8 mouse cellular contexts compared by ENCODE assay signal in genomic region chr7:4972321-4973047, GRCm38 (mm10). TPM values are rescaled to one million over a fixed set of nuclear protein-coding genes. Genes with fewer than 3 reads are reported as not detected.
A peak's percentile ranks its signal among the peaks of the same experiment; 100 is the strongest.
DNase-seq lines count a peak whose midpoint lies in the region; ATAC-seq and TF ChIP-seq lines count a peak whose summit lies in the region.
"Had no signal": no experiment of that assay in that cellular context is flagged by ENCODE, and none has a peak within 500 bp of the region (broad histone marks: within the 10 kb centered on the region; RNA-seq: fewer than 3 reads in every experiment).

No protein-coding gene starts in this region.

- TF ChIP-seq CTCF in cerebellum, adult 2 months (IDR thresholded peaks at IDR 0.05; ENCODE audit: borderline replicate concordance, insufficient read depth, low read depth, low read length), result no peak

- no peaks in the 10 kb centered on the region for H3K9me3 ChIP-seq in embryonic facial prominence, embryonic 15.5 days (replicated peaks)

- no peak overlapping the region for H3K4me3 ChIP-seq in embryonic facial prominence, embryonic 15.5 days (replicated peaks)
- no peak overlapping the region for H3K4me3 ChIP-seq in cerebellum, adult 2 months (replicated peaks; ENCODE audit: insufficient read depth, low read depth, low read length)

- no peaks in the 10 kb centered on the region for H3K27me3 ChIP-seq in embryonic facial prominence, embryonic 15.5 days
- no peaks in the 10 kb centered on the region for H3K27me3 ChIP-seq in cerebellum, adult 2 months (ENCODE audit: control insufficient read depth, insufficient read depth, low read length)

- no peaks in the 10 kb centered on the region for H3K36me3 ChIP-seq in embryonic facial prominence, embryonic 15.5 days

- no peak for TF ChIP-seq POLR2A in cerebellum, adult 2 months (IDR thresholded peaks at IDR 0.05; ENCODE audit: borderline replicate concordance, insufficient read depth, low read length)

- no peak overlapping the region for H3K27ac ChIP-seq in embryonic facial prominence, embryonic 15.5 days (replicated peaks)
- no peak overlapping the region for H3K27ac ChIP-seq in cerebellum, adult 2 months (ENCODE audit: insufficient read depth, low read length)

- H3K9ac ChIP-seq in embryonic facial prominence, embryonic 15.5 days, result no peak overlapping the region

- 65% methylated on average over 18 of the region's 18 CpGs for WGBS in embryonic facial prominence, embryonic 15.5 days
- 69% methylated on average over 18 of the region's 18 CpGs for WGBS in cerebellum, adult 2 months

- peak; percentile 61; the same call in 1 of the 2 replicates for ATAC-seq in embryonic facial prominence, embryonic 15.5 days (ENCODE audit: insufficient number of reproducible peaks, low FRiP score, low TSS enrichment, low read depth)

- no peaks in the 10 kb centered on the region for H3K4me1 ChIP-seq in embryonic facial prominence, embryonic 15.5 days
- no peaks in the 10 kb centered on the region for H3K4me1 ChIP-seq in cerebellum, adult 2 months (ENCODE audit: control insufficient read depth, insufficient read depth, low read length)

- peak; percentile 18 to 53 for DNase-seq in urinary bladder, postnatal 36 days (ENCODE audit: low spot score in 2 of 2)
- no peak for DNase-seq in urinary bladder, postnatal 4 days (ENCODE audit: low spot score in 2 of 2)
- peak; percentile 83 to 86 for DNase-seq in heart, postnatal 10 days
- no peak for DNase-seq in natural killer cell, adult 2 months (ENCODE audit: low spot score in 2 of 2)
- no peak for DNase-seq in cerebellum, adult 2 months
- no peak for DNase-seq in frontal cortex, postnatal 36 days (ENCODE audit: low spot score in 2 of 2)

- H3K4me2 ChIP-seq in embryonic facial prominence, embryonic 15.5 days (replicated peaks), result no peak overlapping the region

- intact Hi-C loops in heart, postnatal 10 days (cut with DNase I), result no loop called here

RNA-seq across cellular contexts. Expression of gene Sbk3, which starts 1.5 kb away (rescaled TPM):
- polyA plus RNA-seq in embryonic facial prominence, embryonic 15.5 days (2015; fragmentation: Nextera tagmentation; extraction: Ambion mirVana), result 0.05 and 0.25 TPM in 2 replicates
- 10 to 100 TPM; 11.9 to 22.0 TPM for total RNA-seq in heart, postnatal 10 days (2021)
- polyA plus RNA-seq in cerebellum, adult 2 months (2012; rRNA removed), result 2.6 TPM in 2 replicates
- total RNA-seq: monocyte, adult 5-6 weeks had no signal

RNA-seq across cellular contexts. Expression of gene Sbk2, which starts 8.3 kb away (rescaled TPM):
- 0.32 and 1.1 TPM in 2 replicates for polyA plus RNA-seq in embryonic facial prominence, embryonic 15.5 days (2015; fragmentation: Nextera tagmentation; extraction: Ambion mirVana)
- 1 to 10 TPM; 7.2 to 9.0 TPM for total RNA-seq in heart, postnatal 10 days (2021)
- polyA plus RNA-seq in cerebellum, adult 2 months (2012; rRNA removed), result 0.15 and 0.38 TPM in 2 replicates
- total RNA-seq: monocyte, adult 5-6 weeks had no signal

RNA-seq across cellular contexts. Expression of gene Zfp579, which starts 23.5 kb away (rescaled TPM):
- polyA plus RNA-seq in embryonic facial prominence, embryonic 15.5 days (2015; fragmentation: Nextera tagmentation; extraction: Ambion mirVana), result 32.8 and 35.0 TPM in 2 replicates
- total RNA-seq in heart, postnatal 10 days (2021), result 10 to 100 TPM; 18.4 to 19.1 TPM
- 64.8 and 65.2 TPM in 2 replicates for polyA plus RNA-seq in cerebellum, adult 2 months (2012; rRNA removed)

RNA-seq across cellular contexts. Expression of gene Zfp524, which starts 41.7 kb away (rescaled TPM):
- 15.2 and 15.8 TPM in 2 replicates for polyA plus RNA-seq in embryonic facial prominence, embryonic 15.5 days (2015; fragmentation: Nextera tagmentation; extraction: Ambion mirVana)
- total RNA-seq in heart, postnatal 10 days (2021), result 1 to 10 TPM; 7.8 to 9.4 TPM
- polyA plus RNA-seq in cerebellum, adult 2 months (2012; rRNA removed), result 14.4 and 14.9 TPM in 2 replicates

RNA-seq across cellular contexts. Expression of gene Fiz1, which starts 42.0 kb away (rescaled TPM):
- polyA plus RNA-seq in embryonic facial prominence, embryonic 15.5 days (2015; fragmentation: Nextera tagmentation; extraction: Ambion mirVana), result 43.9 and 46.2 TPM in 2 replicates
- total RNA-seq in heart, postnatal 10 days (2021), result 10 to 100 TPM; 21.6 to 25.6 TPM
- polyA plus RNA-seq in cerebellum, adult 2 months (2012; rRNA removed), result 28.2 and 29.8 TPM in 2 replicates

Comparison
In these comparisons a context has a peak if more than half of its experiments do, and no peak if none do; other contexts are left out.
1. DNase-seq: peak in urinary bladder, postnatal 36 days (2 of 2) and heart, postnatal 10 days (2 of 2); none in urinary bladder, postnatal 4 days (0 of 2), natural killer cell, adult 2 months (0 of 2), cerebellum, adult 2 months (0 of 2) and frontal cortex, postnatal 36 days (0 of 2).